ENCODE assay signal across 8 mouse cellular contexts in the genomic region with DNA sequence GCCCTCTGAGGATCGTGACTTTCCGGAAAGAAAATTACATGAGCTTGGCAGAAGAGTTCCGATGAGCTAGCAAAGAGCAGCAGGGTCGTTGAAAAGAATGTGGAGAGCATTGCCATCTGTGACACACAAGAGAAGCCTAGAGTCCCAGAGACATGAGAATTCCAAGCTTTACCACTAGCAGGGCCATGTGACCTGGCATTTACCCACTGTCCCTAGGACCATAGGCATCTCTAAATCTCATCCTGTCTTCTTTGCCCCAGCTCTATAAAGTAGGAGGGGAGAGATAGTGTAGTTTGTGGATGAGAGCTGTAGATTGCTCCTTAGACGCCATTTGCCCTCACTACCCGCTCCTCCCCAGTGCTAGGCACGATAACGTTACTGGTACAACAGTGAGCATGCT. TPM values are rescaled to one million over a fixed set of nuclear protein-coding genes. Genes with fewer than 3 reads are reported as not detected.
DNase-seq lines count a peak whose midpoint lies in the region; ATAC-seq lines count a peak whose summit lies in the region.

Gene Uri1, minus strand, starts transcription at position 101 of the 400 bp plus-strand sequence.

- H3K4me2 ChIP-seq in intestine, embryonic 14.5 days (ENCODE audit: low read length): no peak within 1 kb of the TSS
- no peak within 1 kb of the TSS for H3K4me2 ChIP-seq in midbrain, embryonic 12.5 days (replicated peaks)

- no peak for ATAC-seq in intestine, embryonic 14.5 days (replicated peaks; ENCODE audit: low FRiP score, low TSS enrichment, low read depth)
- ATAC-seq in midbrain, embryonic 12.5 days (ENCODE audit: low FRiP score, low read depth): no peak

- 89% methylated on average over 8 of the region's 8 CpGs for WGBS in intestine, embryonic 14.5 days
- WGBS in midbrain, embryonic 12.5 days: 92% methylated on average over 8 of the region's 8 CpGs

- DNase-seq in heart, adult 18-20 months: no peak
- DNase-seq in heart, adult 11 months: no peak
- no peak for DNase-seq in adrenal gland, postnatal 25 days
- no peak for DNase-seq in gastrocnemius, postnatal 14 days
- no peak for DNase-seq in intestine, embryonic 14.5 days (ENCODE audit: low spot score)
- DNase-seq in adipocyte (ENCODE audit: low spot score): no peak
- no peak for DNase-seq in ovary, postnatal 14 days (ENCODE audit: low spot score)

- H3K36me3 ChIP-seq in intestine, embryonic 14.5 days (ENCODE audit: control insufficient read depth, insufficient read depth, low read length): no peaks in the 10 kb centered on the region
- no peaks in the 10 kb centered on the region for H3K36me3 ChIP-seq in midbrain, embryonic 12.5 days

- H3K27ac ChIP-seq in intestine, embryonic 14.5 days (ENCODE audit: low read depth): no peak within 1 kb of the TSS
- H3K27ac ChIP-seq in midbrain, embryonic 12.5 days (replicated peaks): no peak within 1 kb of the TSS

- no peaks in the 10 kb centered on the region for H3K4me1 ChIP-seq in intestine, embryonic 14.5 days (replicated peaks; ENCODE audit: control insufficient read depth, insufficient read depth, low read length)
- no peaks in the 10 kb centered on the region for H3K4me1 ChIP-seq in midbrain, embryonic 12.5 days

- no peaks in the 10 kb centered on the region for H3K9me3 ChIP-seq in intestine, embryonic 14.5 days (ENCODE audit: control insufficient read depth, low read length)
- H3K9me3 ChIP-seq in midbrain, embryonic 12.5 days: no peaks in the 10 kb centered on the region

- H3K4me3 ChIP-seq in intestine, embryonic 14.5 days (ENCODE audit: low read depth, low read length): no peak within 1 kb of the TSS
- H3K4me3 ChIP-seq in midbrain, embryonic 12.5 days: no peak within 1 kb of the TSS

- H3K27me3 ChIP-seq in intestine, embryonic 14.5 days (replicated peaks; ENCODE audit: control insufficient read depth, insufficient read depth, low read length): no peaks in the 10 kb centered on the region
- H3K27me3 ChIP-seq in midbrain, embryonic 12.5 days: no peaks in the 10 kb centered on the region

- no peak within 1 kb of the TSS for H3K9ac ChIP-seq in intestine, embryonic 14.5 days (ENCODE audit: low read length)
- H3K9ac ChIP-seq in midbrain, embryonic 12.5 days (replicated peaks): no peak within 1 kb of the TSS

- intact Hi-C loops in gastrocnemius, postnatal 14 days (cut with DNase I; ENCODE audit: low total_unique reads): no loop called here

RNA-seq across cellular contexts. Expression of gene Uri1, which starts in this region (rescaled TPM):
- total RNA-seq in heart, adult 18-20 months (2021): 10 to 100 TPM; 13.0 to 15.7 TPM
- total RNA-seq in adrenal gland, postnatal 25 days (2021): 49.6 and 52.6 TPM in 2 replicates
- 10 to 100 TPM; 25.6 to 26.9 TPM for total RNA-seq in gastrocnemius, postnatal 14 days (2021)
- 51.3 and 51.6 TPM in 2 replicates for polyA plus RNA-seq in intestine, embryonic 14.5 days (2014; fragmentation: Nextera tagmentation; extraction: Ambion mirVana)
- 44.4 and 46.6 TPM in 2 replicates for polyA plus RNA-seq in midbrain, embryonic 12.5 days (2016; fragmentation: Nextera tagmentation; extraction: Ambion mirVana)
